Mouse (Mus musculus) splenic B cell, adult 2 months (primary cell): ENCODE results near the gene Olfr550.
"Not testable (repeated sequence)": the region's sequence is repeated elsewhere in the genome, so short reads cannot be mapped to it uniquely, and the experiment has no call there.

Experiments
- DNase-seq: peaks from one replicate; pipeline ENCODE4 v3.0.0-alpha.2; 2011; ENCODE audit warnings: low read depth, low spot score
- H3K27me3 ChIP-seq: 2 replicates; pipeline ENCODE4 v1.6.1; 2012; ENCODE audit warnings: mild to moderate bottlenecking, low read length, moderate library complexity, mixed read lengths; ENCODE audit not compliant: control insufficient read depth, poor library complexity, insufficient read depth, severe bottlenecking
- H3K36me3 ChIP-seq: 2 replicates; pipeline ENCODE4 v1.6.1; 2012; ENCODE audit warnings: mild to moderate bottlenecking, low read length, moderate library complexity, mixed read lengths; ENCODE audit not compliant: control insufficient read depth, poor library complexity, insufficient read depth, severe bottlenecking

The Olfr550 gene

DNA sequence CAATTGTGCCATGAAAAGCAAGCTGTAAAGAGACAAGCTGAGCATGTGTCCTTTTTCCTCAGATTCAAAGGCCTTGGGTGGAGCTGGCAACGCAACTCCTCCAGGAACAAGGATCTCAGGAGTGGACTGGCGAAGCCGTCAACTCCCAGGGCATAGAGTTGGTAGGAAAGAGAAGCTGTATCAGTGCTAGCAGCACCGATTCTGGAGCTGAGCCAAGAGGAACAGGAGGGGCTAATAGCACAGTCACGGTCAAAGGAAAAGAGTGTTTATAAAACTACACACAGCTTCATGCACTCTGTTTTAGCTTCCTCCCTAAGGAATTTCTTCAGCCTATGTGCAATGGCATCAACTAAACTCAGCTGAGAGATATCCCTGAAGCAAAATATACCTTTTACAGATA lies 48.4 kb downstream of the Olfr550 start:
- H3K27me3 ChIP-seq: no peaks in the 10 kb centered on the region; the same call in 1 of the 2 replicates
- H3K36me3 ChIP-seq: no peaks in the 10 kb centered on the region
- peak; percentile 8 for DNase-seq

DNA sequence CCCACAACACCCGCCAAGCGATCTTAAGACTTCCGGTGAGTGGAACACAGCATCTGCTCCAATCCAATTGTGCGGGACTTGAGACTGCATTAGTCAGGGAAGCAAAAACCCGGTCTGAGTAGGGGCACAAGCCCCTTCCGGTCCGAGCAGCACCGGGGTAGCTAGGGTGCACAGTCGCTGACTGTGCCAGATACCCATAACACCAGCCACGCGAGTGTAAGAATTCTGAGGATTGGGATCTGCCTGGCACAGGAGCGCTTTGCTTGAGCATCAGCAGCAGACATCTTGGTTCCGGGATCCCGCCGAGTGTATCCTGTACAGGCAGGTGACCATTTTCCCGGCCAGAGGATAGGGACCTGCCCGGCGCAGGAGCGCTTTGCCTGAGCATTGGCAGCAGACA lies 49.1 kb downstream of the Olfr550 start:
- H3K27me3 ChIP-seq, DNase-seq, H3K36me3 ChIP-seq: not testable (repeated sequence)
